Mouse (Mus musculus) forebrain, embryonic 15.5 days (tissue): Measurements from ENCODE around the gene Fam107b. TPM values are rescaled to one million over a fixed set of nuclear protein-coding genes. Genes with fewer than 3 reads are reported as not detected.
A peak's percentile ranks its signal among the peaks of the same experiment; 100 is the strongest.

Experiments used
- ATAC-seq: fragments of 200-750 bp; cut with Nextera tagmentation; replicated peaks from 2 replicates; pipeline ENCODE4 v1.8.0; 2017; ENCODE audit warnings: mild to moderate bottlenecking, moderate TSS enrichment, moderate library complexity
- H3K27ac ChIP-seq: fragments of 300-500 bp; sonication (generic); replicated peaks from 2 replicates; pipeline ENCODE4 v1.5.1; 2015; ENCODE audit warnings: mild to moderate bottlenecking, inconsistent platforms
- H3K27me3 ChIP-seq: fragments of 300-500 bp; sonication (generic); 2 replicates; pipeline ENCODE4 v1.6.1; 2015; ENCODE audit warnings: inconsistent platforms
- H3K36me3 ChIP-seq: fragments of 300-500 bp; sonication (generic); 2 replicates; pipeline ENCODE4 v1.6.1; 2015; ENCODE audit warnings: mild to moderate bottlenecking, inconsistent platforms
- H3K4me1 ChIP-seq: fragments of 300-500 bp; sonication (generic); 2 replicates; pipeline ENCODE4 v1.6.1; 2015; ENCODE audit warnings: inconsistent platforms
- H3K4me2 ChIP-seq: fragments of 300-500 bp; sonication (generic); replicated peaks from 2 replicates; pipeline ENCODE4 v1.6.1; 2015; ENCODE audit warnings: mild to moderate bottlenecking, inconsistent platforms
- H3K4me3 ChIP-seq: fragments of 300-500 bp; sonication (generic); 2 replicates; pipeline ENCODE4 v1.5.1; 2015; ENCODE audit warnings: mild to moderate bottlenecking, inconsistent platforms
- H3K9ac ChIP-seq: fragments of 300-500 bp; sonication (generic); replicated peaks from 2 replicates; pipeline ENCODE4 v1.6.1; 2015; ENCODE audit warnings: mild to moderate bottlenecking, inconsistent platforms
- H3K9me3 ChIP-seq: fragments of 300-500 bp; sonication (generic); 2 replicates; pipeline ENCODE4 v1.6.1; 2016; ENCODE audit warnings: inconsistent platforms
- WGBS: fragments of 180-500 bp; shearing (Covaris S2); methylation state at CpG from one replicate; pipeline ENCODE4 v1.1.7; 2015; ENCODE audit warnings: mixed read lengths; 5-methylcytosine and 5-hydroxymethylcytosine counted together
- polyA plus RNA-seq: library from polyadenylated mRNA; unstranded; fragments of >200 nt; fragmentation: Nextera tagmentation; extraction: Ambion mirVana; gene quantifications from 2 replicates; pipeline ENCODE4 v1.2.1, GENCODE M21; 2015

Gene Fam107b
- polyA plus RNA-seq, 1 experiment from 2014 or later, result 60.4 TPM

DNA sequence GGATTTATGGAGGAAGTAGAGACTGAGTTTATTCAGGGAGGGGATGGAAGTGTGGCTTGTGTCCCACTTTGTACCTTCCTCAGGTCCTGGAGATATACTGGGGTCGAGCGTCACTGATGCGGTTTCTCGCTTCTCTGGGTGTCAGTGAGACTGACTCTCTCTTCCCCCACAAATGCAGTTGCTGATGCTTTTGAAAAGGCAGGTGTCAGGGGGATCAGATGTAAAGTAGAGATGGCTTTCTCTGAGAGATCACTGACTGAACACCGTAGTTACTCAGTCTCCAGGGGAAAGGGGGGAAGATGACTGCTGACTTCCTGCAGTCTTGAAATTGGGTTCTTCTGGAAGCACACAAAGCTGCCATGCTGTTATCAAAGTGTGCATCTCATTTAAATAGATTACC lies 185.6 kb downstream of the Fam107b start:
- H3K27me3 ChIP-seq, result no peaks in the 10 kb centered on the region
- WGBS, result 87% methylated on average over 5 of the region's 5 CpGs
- no peaks in the 10 kb centered on the region for H3K36me3 ChIP-seq
- no peak overlapping the region for H3K4me3 ChIP-seq
- no peak for ATAC-seq
- peaks cover 31% of the 10 kb centered on the region for H3K4me1 ChIP-seq
- no peaks in the 10 kb centered on the region for H3K9me3 ChIP-seq
- no peak overlapping the region for H3K27ac ChIP-seq
- H3K4me2 ChIP-seq, result no peak overlapping the region
- H3K9ac ChIP-seq, result no peak overlapping the region

DNA sequence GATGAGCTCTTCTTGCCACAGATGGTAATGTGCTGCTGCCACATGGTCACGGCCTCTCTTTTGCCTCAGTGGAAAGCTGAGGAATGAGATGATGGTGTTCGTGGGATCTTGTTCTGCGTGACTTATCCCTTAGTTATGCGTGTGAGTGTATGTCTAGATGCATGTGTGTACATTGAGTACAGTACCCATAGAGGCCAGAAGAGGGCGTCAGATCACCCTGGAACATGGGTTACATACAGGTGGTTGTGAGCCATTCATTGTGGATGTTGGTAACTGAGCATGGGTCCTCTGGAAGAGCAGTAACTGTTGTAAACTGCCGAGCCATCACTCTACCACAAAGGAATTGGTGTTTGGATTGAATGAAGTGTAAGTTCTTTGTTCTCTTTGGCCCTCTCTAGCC lies 188.1 kb downstream of the Fam107b start:
- no peak for ATAC-seq
- H3K4me3 ChIP-seq, result no peak overlapping the region
- H3K4me2 ChIP-seq, result no peak overlapping the region
- H3K9ac ChIP-seq, result no peak overlapping the region
- H3K27me3 ChIP-seq, result no peaks in the 10 kb centered on the region
- no peaks in the 10 kb centered on the region for H3K9me3 ChIP-seq
- peaks cover 36% of the 10 kb centered on the region for H3K4me1 ChIP-seq
- H3K27ac ChIP-seq, result no peak overlapping the region
- WGBS, result 93% methylated on average over 6 of the region's 6 CpGs
- H3K36me3 ChIP-seq, result no peaks in the 10 kb centered on the region

DNA sequence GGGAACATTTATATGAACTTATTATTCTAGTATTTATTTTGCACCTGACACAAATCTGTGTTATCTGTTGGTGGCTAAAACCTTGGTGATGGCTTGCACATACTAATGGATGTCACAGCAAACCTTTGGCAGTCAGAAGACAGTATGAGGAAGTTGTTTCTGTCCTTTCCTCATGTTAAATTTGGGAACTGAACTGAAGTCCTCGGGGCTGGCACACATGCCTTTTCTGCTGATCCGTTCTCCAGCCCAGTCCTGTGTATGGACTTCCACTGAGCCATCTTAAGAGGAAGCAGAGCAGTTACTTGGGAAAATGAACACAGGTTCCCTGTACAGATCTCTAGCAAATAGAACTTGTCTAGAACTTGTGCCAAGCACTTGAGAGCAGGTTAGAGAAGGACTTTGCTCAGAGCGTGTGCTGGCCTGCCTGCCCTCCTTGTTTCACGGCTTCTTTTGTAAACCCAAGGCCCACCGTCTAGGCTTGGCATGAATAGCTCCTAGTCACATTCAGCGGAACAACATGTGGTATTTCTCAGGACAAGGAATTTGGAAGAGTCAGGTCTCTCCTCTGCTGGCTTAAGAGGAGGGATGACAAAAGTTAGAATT lies 190.0 kb downstream of the Fam107b start:
- WGBS, result 67% methylated on average over 6 of the region's 6 CpGs
- Histone ChIP-seq H3K27me3 (no peaks in the 10 kb centered on the region), H3K27ac (no peak overlapping the region), H3K4me2 (no peak overlapping the region), H3K36me3 (no peaks in the 10 kb centered on the region), H3K4me3 (no peak overlapping the region), H3K9me3 (no peaks in the 10 kb centered on the region), H3K9ac (no peak overlapping the region), H3K4me1 (peaks cover 38% of the 10 kb centered on the region)
- ATAC-seq, result no peak

GRCm38 (mm10) chr2:3764136-3764535 lies 193.8 kb downstream of the Fam107b start:
- Histone ChIP-seq H3K4me2 (no peak overlapping the region), H3K27ac (peak overlapping the region; percentile 51), H3K36me3 (no peaks in the 10 kb centered on the region), H3K4me3 (no peak overlapping the region), H3K4me1 (peaks cover 43% of the 10 kb centered on the region), H3K9me3 (no peaks in the 10 kb centered on the region), H3K9ac (no peak overlapping the region), H3K27me3 (no peaks in the 10 kb centered on the region)
- 37% methylated on average over 6 of the region's 6 CpGs for WGBS
- ATAC-seq, result peak; percentile 71

GRCm38 (mm10) chr2:3765957-3766783 lies 195.9 kb downstream of the Fam107b start:
- Histone ChIP-seq H3K9ac (no peak overlapping the region), H3K4me2 (no peak overlapping the region), H3K27ac (no peak overlapping the region), H3K4me1 (peaks cover 43% of the 10 kb centered on the region), H3K36me3 (no peaks in the 10 kb centered on the region), H3K9me3 (no peaks in the 10 kb centered on the region), H3K27me3 (no peaks in the 10 kb centered on the region), H3K4me3 (no peak overlapping the region)
- WGBS, result 66% methylated on average over 11 of the region's 11 CpGs
- ATAC-seq, result no peak

DNA sequence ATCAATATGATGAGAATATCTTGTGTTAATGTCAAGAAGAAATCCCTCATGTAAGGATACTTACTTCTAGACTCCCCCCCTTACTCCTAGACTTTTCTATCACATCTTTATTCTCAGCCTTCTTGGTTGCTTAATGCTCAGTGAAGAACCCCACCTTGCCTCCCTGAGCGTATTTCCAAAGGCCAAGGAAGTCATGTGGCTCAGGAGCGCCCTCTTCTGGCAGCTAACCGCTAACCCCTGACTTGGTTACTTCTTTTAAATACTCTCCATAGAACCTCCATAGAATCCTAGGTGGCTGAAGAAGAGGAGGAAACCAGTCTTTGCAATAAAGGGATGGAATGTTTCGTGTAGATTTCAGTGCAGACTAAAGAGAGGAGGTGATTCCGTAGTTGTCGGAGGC lies 199.0 kb downstream of the Fam107b start:
- no peaks in the 10 kb centered on the region for H3K36me3 ChIP-seq
- no peaks in the 10 kb centered on the region for H3K9me3 ChIP-seq
- H3K27me3 ChIP-seq, result no peaks in the 10 kb centered on the region
- no peak overlapping the region for H3K4me3 ChIP-seq
- no peak overlapping the region for H3K4me2 ChIP-seq
- no peak overlapping the region for H3K27ac ChIP-seq
- H3K9ac ChIP-seq, result no peak overlapping the region
- 32% methylated on average over 6 of the region's 6 CpGs for WGBS
- ATAC-seq, result peak; percentile 18; the same call in 1 of the 2 replicates
- H3K4me1 ChIP-seq, result peaks cover 29% of the 10 kb centered on the region

- no peak overlapping the region for H3K9ac ChIP-seq
- no peaks in the 10 kb centered on the region for H3K27me3 ChIP-seq
- no peak for ATAC-seq
Measured at GRCm38 (mm10) chr2:3769786-3770318, 199.6 kb downstream of the Fam107b start.

GRCm38 (mm10) chr2:3770383-3770782 lies 200.1 kb downstream of the Fam107b start:
- Histone ChIP-seq H3K27ac (no peak overlapping the region), H3K4me3 (no peak overlapping the region), H3K4me1 (peaks cover 23% of the 10 kb centered on the region), H3K36me3 (no peaks in the 10 kb centered on the region), H3K9ac (no peak overlapping the region), H3K9me3 (no peaks in the 10 kb centered on the region), H3K27me3 (no peaks in the 10 kb centered on the region), H3K4me2 (no peak overlapping the region)
- ATAC-seq, result no peak
- WGBS, result 87% methylated on average over 2 of the region's 2 CpGs

More at GRCm38 (mm10) chr2:3769786-3770318, 199.6 kb downstream of the Fam107b start:
- Histone ChIP-seq H3K4me2 (no peak overlapping the region), H3K9me3 (no peaks in the 10 kb centered on the region), H3K4me3 (no peak overlapping the region), H3K4me1 (peaks cover 25% of the 10 kb centered on the region), H3K36me3 (no peaks in the 10 kb centered on the region), H3K27ac (no peak overlapping the region)
- 85% methylated on average over 9 of the region's 9 CpGs for WGBS

DNA sequence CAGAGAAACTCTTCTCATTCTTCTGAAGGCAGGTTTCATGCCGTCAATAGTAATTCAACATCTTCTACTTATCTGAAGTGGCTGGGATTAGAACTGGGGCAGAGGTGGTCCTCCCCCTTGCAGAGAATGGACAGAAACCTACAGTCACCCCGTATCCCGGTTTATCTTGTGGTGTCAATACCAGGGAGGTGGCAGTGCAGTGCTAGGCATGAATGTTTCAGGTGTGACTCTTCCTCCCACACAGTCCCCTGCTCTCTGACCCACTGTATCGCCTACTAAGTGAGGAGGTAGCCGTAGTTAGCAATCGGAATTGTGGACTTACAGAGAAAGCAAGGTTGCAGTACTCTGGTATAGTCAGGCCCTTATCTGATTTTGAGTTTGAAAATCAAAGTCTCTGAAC lies 201.2 kb downstream of the Fam107b start:
- Histone ChIP-seq H3K4me3 (no peak overlapping the region), H3K27me3 (no peaks in the 10 kb centered on the region), H3K4me1 (peaks cover 12% of the 10 kb centered on the region; the same call in 1 of the 2 replicates), H3K4me2 (no peak overlapping the region), H3K36me3 (no peaks in the 10 kb centered on the region), H3K9ac (no peak overlapping the region), H3K27ac (no peak overlapping the region), H3K9me3 (no peaks in the 10 kb centered on the region)
- ATAC-seq, result no peak
- 92% methylated on average over 6 of the region's 6 CpGs for WGBS

- H3K4me3 ChIP-seq, result no peak overlapping the region
- H3K36me3 ChIP-seq, result 0 out of 2 replicates have a peak, but pooled peaks cover under 1% of the 10 kb centered on the region
- no peak overlapping the region for H3K9ac ChIP-seq
- 0 out of 2 replicates have a peak overlapping the region, but pooled peaks have one; percentile 32 for H3K27ac ChIP-seq
- H3K27me3 ChIP-seq, result no peaks in the 10 kb centered on the region
- H3K4me1 ChIP-seq, result 0 out of 2 replicates have a peak, but pooled peaks cover 9% of the 10 kb centered on the region
- H3K9me3 ChIP-seq, result no peaks in the 10 kb centered on the region
- ATAC-seq, result no peak
- WGBS, result 53% methylated on average over 4 of the region's 4 CpGs
- no peak overlapping the region for H3K4me2 ChIP-seq
Measured at GRCm38 (mm10) chr2:3773089-3773488, 202.8 kb downstream of the Fam107b start.

DNA sequence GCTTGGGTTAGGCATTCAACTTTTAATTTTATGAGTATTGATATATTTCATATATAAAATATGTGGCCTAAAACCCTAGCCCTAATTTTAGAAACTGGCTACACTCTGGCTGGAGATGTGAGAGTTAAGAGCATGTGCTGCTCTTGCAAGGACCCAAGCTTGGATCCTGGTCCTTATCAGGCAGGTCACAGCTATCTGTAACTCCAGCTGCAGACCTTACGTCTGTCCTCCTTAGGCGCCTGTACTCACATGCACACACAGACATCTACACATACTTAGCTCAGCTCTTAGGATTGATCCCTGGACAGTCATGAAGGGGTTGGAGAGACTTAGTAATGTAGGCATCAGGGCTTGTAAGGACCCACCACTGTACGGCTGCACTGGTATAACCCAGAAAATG lies 205.3 kb downstream of the Fam107b start:
- no peaks in the 10 kb centered on the region for H3K9me3 ChIP-seq
- no peak overlapping the region for H3K9ac ChIP-seq
- no peak overlapping the region for H3K4me2 ChIP-seq
- no peak overlapping the region for H3K4me3 ChIP-seq
- WGBS, result 92% methylated on average over 3 of the region's 3 CpGs
- H3K27ac ChIP-seq, result no peak overlapping the region
- H3K36me3 ChIP-seq, result peaks cover 23% of the 10 kb centered on the region
- no peak for ATAC-seq
- H3K27me3 ChIP-seq, result no peaks in the 10 kb centered on the region
- 0 out of 2 replicates have a peak, but pooled peaks cover 9% of the 10 kb centered on the region for H3K4me1 ChIP-seq

DNA sequence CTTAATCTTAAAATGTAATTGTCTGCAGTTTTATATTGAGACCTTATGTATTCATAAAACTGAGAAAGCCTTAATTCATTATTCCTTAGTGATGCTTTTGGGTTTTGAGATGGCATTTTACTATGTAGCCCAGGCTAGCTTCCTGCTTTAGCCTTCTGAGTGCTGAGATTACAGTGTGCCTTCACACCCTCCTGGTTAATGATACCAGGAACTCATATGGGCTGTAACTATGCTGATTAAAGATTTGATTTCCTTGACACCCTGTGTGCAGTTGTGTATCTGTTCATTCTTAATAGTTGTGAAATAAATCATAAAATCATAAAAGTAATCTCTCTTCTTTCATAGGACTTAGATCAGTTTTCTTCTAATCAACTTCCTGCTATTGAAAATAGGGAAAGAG lies 205.8 kb downstream of the Fam107b start:
- no peak overlapping the region for H3K4me3 ChIP-seq
- H3K27me3 ChIP-seq, result no peaks in the 10 kb centered on the region
- H3K9ac ChIP-seq, result no peak overlapping the region
- no peaks in the 10 kb centered on the region for H3K9me3 ChIP-seq
- H3K4me1 ChIP-seq, result 0 out of 2 replicates have a peak, but pooled peaks cover 9% of the 10 kb centered on the region
- no peak for ATAC-seq
- no peak overlapping the region for H3K4me2 ChIP-seq
- peaks cover 23% of the 10 kb centered on the region for H3K36me3 ChIP-seq
- H3K27ac ChIP-seq, result no peak overlapping the region
